Mouse (Mus musculus) neural tube, embryonic 10.5 days (tissue): Measurements from ENCODE around the gene Capn10.
"Not testable (repeated sequence)": the region's sequence is repeated elsewhere in the genome, so short reads cannot be mapped to it uniquely, and the experiment has no call there.

Experiments
- DNase-seq: peaks from one replicate; pipeline ENCODE4 v3.0.0-alpha.2; 2017; ENCODE audit warnings: low spot score; ENCODE audit errors: extremely low spot score

Capn10 gene

DNA sequence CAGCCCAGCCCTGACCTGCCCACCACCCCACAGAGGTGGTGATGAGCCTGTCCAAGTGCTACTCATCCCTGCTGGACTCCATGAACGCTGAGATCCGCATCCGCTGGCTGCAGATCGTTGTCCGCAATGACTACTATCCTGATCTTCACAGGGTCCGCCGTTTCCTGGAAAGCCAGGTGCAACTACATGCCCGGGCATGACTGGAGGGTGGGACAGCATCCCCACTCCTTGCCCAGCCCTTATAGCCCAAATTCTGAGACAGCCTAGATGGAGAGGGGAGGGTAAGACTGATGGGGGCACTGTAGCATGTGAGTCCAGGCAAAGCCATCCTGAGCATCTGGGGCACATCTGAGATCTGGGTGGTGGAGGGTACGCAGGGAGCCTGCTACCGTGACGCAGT lies 15.0 kb upstream of the Capn10 start:
- DNase-seq = no peak

GRCm38 (mm10) chr1:92919775-92920174 lies 14.4 kb upstream of the Capn10 start:
- no peak for DNase-seq

DNA sequence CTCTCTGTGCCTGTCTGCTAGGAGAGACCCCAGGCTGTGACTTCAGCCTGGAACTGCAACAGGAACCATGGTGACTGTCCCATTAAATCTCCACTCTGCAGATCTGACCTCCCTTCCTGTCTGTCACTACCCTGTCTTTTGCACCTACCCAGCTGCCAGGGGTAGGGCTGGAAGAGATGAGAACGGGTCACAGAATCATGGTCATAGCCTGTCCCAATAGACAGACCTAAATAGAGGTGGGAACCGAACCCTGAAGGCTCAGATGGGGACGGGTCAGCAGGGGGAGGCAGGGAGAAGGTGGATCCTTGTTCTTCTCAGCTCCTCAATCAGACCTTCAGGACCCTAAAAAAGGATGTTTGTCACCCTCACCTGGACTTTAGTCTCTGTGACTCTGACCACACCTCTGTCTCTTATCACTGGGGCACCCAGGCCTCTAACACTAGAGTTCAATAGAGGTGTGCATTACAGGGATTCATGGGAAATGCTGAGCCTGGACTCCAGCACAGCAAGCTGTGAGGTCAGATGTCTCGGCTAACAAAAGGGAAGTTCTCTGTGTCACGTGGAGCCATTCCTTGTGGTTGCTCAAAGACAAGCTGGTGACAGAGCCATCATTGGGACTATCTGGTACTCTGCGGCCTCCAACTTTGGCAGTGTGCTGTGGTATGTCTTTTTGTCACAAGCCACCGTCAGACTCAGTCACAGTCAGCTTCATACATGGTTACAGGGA lies 13.5 kb upstream of the Capn10 start:
- DNase-seq = no peak

DNA sequence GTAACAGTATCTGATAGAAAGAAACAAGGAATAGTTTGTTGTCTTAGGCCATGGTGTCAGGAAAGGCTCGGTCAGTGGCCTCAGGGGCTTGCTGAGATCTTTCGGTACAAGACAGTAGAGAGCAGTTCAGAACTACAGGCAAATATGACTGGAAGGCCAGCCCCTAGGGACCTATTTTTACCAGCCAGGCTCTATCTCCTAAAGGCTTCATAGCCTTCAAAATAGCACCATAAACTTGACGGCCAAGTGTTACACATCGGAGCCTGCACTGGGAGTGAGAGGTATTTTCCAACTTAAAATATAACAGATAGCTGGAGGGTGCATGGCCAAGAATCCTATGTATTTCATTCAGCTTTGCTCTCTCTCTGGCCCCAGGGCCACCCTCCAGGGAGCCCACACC lies 12.7 kb upstream of the Capn10 start:
- no peak for DNase-seq

DNA sequence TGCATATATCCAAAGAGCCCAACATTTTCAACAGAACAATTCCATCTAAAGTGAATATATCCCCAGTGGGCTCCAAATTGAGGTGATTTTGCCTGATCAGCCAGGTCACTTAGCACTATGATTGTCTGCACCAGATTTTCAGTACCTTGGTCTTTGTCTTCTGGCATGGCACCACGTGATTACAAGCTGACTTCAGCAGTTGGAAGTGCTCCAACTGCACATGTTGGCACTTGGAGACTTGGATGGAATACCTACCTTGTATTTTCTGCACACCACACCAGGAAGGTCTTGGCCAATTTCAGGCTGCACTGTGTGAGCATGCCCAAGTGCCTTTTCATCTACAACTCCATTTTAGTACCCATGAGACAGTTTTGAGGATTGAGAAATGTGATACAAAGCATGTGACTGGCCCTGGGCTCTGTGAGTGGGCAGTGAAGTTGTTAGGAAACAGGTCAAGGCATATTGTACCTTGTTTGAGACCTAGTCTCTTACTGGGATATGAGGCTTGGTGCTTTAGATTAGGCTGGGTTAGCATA lies 3.9 kb upstream of the Capn10 start:
- DNase-seq = no peak

DNA sequence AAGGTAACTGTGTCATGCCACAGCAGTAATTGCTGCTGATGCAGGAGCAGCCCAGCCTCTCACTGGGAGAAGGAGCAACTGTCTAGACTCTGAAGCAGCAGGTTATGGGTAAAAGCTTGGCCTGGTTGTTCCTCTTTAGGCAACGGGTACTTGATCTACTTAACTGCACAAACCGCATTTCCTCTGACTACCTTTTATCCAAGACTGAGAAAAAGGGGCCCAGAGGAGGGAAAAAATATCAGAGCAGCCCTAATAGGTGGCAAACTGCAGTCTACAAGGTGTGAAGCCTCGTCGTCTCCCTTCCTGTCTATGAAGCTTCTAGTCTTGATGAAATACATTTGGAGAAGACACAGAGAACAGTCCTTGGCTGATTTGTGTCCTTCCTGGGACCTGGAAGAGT lies 565 bp upstream of the Capn10 start:
- DNase-seq = no peak

GRCm38 (mm10) chr1:92935054-92935962 lies 1.1 kb downstream of the Capn10 start:
- DNase-seq = no peak

DNA sequence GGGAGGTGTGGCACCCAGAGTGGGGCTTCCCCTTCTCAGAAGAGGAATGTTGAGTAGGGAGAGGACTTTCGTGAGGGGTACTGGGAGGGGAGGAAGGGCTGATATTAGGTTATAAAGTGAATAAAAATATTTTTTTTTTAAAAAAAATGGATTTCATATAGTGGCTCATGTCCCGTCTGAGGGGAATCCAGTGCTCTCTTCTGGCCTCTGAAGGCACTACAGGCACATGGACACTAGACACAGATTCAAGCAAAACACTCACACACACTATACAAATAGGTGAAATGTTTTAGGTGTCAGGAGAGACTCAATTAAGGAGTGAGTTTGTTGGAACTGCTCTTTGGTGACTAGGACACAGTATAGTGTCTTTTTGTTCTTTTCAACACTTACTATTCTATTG lies 1.8 kb downstream of the Capn10 start:
- DNase-seq = no peak

DNA sequence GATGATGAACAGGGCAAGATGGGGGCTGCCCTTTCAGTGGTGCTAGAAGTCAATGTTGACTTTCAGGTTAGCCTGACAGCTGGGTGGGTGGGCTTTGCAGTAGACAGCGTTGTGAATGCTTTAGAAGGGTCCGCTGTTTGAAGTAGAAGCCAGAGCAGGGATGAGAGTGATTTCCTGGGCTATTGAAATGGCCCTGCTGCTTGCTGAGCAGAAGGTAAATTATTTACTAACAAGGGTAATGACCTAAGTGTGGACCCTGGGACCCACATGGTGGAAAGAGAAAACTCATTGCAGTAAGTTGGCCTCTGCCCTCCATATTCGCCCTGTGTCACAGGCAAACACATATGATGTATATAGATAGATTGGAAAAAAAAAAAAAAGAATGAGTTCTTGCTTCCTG lies 2.3 kb downstream of the Capn10 start:
- no peak for DNase-seq

DNA sequence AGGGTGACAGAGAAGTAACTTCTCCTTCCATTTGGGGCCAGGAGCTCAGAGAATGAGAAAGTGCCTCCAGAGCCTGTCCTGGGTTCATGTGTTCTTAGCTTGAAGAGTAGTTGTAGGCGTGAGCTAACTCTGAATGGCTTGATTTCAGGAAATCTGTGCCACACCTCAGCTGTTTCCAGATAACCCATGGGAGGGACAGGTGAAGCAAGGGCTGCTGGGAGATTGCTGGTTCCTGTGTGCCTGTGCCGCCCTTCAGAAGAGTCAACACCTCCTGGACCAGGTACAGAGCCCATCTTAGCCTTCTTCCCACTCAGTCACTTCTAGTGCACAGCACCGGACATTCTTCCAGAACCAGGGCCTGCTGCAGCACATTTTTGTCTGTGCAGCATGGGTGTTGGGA lies 3.6 kb downstream of the Capn10 start:
- no peak for DNase-seq

DNA sequence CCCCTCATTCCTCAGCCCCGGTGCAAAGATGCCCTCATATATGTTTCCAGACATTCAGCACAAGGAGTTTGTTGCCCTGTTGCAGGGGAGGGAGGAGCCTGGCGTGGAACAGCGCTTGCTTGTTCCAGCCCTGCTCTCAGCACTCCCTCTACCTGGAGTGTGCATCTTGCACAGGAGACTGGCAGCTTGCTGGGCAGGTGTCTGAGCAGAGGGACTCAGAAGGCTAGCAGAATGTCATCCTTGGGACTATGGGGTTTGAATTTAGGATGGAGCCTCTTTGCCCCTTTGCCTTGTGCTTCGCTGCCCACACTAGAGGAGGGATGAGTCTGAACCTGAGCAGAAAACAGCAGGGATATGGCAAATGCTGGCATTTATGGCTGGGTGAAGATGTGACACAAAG lies 5.6 kb downstream of the Capn10 start:
- DNase-seq = no peak

- no peak for DNase-seq
Observed at GRCm38 (mm10) chr1:92943219-92943989, 9.2 kb downstream of the Capn10 start.

- DNase-seq = no peak
Observed at GRCm38 (mm10) chr1:92947966-92948365, 13.8 kb downstream of the Capn10 start.

DNA sequence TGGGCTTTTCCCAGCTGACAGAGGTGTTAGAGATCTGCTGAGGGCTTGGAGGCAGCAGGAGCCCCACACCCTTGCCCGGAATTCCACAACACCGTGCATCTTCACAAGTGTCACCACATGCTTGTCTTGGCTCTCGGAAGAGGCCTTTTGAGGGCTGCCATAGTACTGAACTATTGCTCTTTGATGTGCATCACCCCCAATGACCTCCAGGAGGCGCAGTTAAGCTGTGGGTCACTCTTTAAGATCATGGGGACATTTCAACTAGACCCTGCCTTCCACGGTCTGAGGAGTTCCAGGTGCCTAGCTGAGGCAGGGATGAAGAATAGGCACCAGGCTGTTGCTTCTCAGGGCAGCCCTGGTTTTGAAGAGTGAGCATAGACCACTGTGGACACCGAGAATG lies 15.2 kb downstream of the Capn10 start:
- DNase-seq = peak; percentile 22

DNA sequence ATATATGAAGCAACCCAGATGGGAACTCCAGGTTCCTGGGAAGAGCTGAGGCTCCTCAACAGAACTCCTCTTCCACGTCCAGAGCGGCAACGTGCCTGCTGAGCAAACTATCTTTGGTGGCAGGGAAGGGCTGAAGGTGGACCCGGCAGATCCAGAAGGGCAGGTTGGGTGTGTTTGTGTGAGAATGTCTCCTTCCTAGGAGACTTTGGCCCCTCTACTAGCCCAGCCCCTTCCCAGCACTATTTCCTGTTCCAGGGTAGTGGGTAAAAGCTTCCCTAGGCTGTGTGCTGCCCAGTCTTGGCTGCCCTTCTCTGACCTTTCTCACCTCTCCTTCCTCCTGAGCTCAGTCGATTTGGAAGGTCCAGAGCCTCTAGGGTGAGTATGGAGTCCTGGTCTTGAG lies 16.4 kb downstream of the Capn10 start, which contains the start of gene Gpr35:
Gene Gpr35, plus strand, starts transcription at position 259 of the 400 bp plus-strand sequence.
- no peak for DNase-seq

GRCm38 (mm10) chr1:92953641-92954040 lies 19.5 kb downstream of the Capn10 start:
- DNase-seq = no peak

GRCm38 (mm10) chr1:92956571-92957335 lies 22.6 kb downstream of the Capn10 start:
- DNase-seq = not testable (repeated sequence)

DNA sequence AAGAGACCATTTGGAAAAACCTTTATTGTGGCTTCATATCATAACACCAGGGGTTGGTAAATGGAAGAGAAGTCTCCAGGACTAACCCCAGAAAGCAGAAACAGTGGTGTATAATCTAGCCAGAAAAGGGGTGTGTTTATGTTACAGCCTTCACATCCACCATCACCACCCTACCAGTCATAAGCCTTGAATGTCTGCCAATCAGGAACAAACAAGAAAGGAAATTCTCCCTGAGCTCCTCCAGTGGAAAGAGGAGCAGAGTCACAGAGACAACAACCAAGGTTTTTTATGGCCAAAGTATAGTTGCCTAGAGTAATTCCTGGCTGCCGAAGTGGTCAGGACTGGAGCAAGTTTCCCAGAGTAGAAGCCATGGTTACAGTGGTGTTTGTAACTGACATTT lies 24.8 kb downstream of the Capn10 start:
- DNase-seq = no peak

GRCm38 (mm10) chr1:92970791-92971190 lies 36.6 kb downstream of the Capn10 start:
- DNase-seq = not testable (repeated sequence)

- DNase-seq = no peak
Observed at GRCm38 (mm10) chr1:92971879-92972795, 38.0 kb downstream of the Capn10 start.
